Mouse (Mus musculus): ENCODE data around the gene Bzw2.

- TF ChIP-seq POLR2A (IDR thresholded peaks at IDR 0.05; ENCODE audit: borderline replicate concordance, extremely low read depth, low read depth, low read length), result no peak
- TF ChIP-seq CTCF (IDR thresholded peaks at IDR 0.05; ENCODE audit: insufficient read depth, low read length), result no peak
Measured at GRCm38 (mm10) chr12:36110457-36110856, 47.4 kb downstream of the Bzw2 start.

Data from lung, adult 2 months (tissue).